Mouse (Mus musculus): ENCODE data around the gene Arid3c.

GRCm38 (mm10) chr4:41715082-41715481, 15.9 kb downstream of the Arid3c start:
- TF ChIP-seq POLR2A (IDR thresholded peaks at IDR 0.05; ENCODE audit: insufficient read depth, low read depth, low read length): no peak
- TF ChIP-seq CTCF (IDR thresholded peaks at IDR 0.05; ENCODE audit: insufficient read depth, low read depth, low read length): no peak

All from olfactory bulb, adult 2 months (tissue).